Mouse (Mus musculus) heart, postnatal 0 days (tissue): ENCODE results near the gene Btbd18.

Source experiments
- CTCF ChIP-seq: IDR thresholded peaks from 2 replicates; pipeline ENCODE4 v1.5.1; 2016; ENCODE audit warnings: antibody characterized with exemption, control low read depth, low read depth
- EP300 ChIP-seq: IDR thresholded peaks from 2 replicates; pipeline ENCODE4 v1.6.1; 2016; ENCODE audit warnings: antibody characterized with exemption, low read depth

- TF ChIP-seq CTCF (no peak), EP300 (no peak)
These were observed 23.8 kb downstream of the Btbd18 start for GRCm38 (mm10) chr2:84682605-84683183.
